Mouse (Mus musculus) hindbrain, embryonic 16.5 days (tissue): ENCODE measurements around the gene Anxa9. TPM values are rescaled to one million over a fixed set of nuclear protein-coding genes. Genes with fewer than 3 reads are reported as not detected.

ENCODE experiments used
- ATAC-seq: fragments of 200-750 bp; cut with Nextera tagmentation; 2 replicates; pipeline ENCODE4 v1.8.0; 2017; ENCODE audit warnings: moderate TSS enrichment, moderate library complexity
- H3K27ac ChIP-seq: fragments of 300-500 bp; sonication (generic); 2 replicates; pipeline ENCODE4 v1.5.1; 2014; ENCODE audit warnings: low read depth, mild to moderate bottlenecking, control low read depth, low read length, moderate library complexity
- H3K27me3 ChIP-seq: fragments of 300-500 bp; sonication (generic); replicated peaks from 2 replicates; pipeline ENCODE4 v1.6.1; 2014; ENCODE audit warnings: low read length; ENCODE audit not compliant: control insufficient read depth, insufficient read depth
- H3K36me3 ChIP-seq: fragments of 300-500 bp; sonication (generic); 2 replicates; pipeline ENCODE4 v1.6.1; 2014; ENCODE audit warnings: mild to moderate bottlenecking, low read length, moderate library complexity, mixed read lengths; ENCODE audit not compliant: control insufficient read depth, insufficient read depth
- H3K4me1 ChIP-seq: fragments of 300-500 bp; sonication (generic); 2 replicates; pipeline ENCODE4 v1.6.1; 2014; ENCODE audit warnings: low read depth, low read length; ENCODE audit not compliant: control insufficient read depth, insufficient read depth
- H3K4me2 ChIP-seq: fragments of 300-500 bp; sonication (generic); 2 replicates; pipeline ENCODE4 v1.6.1; 2014; ENCODE audit warnings: mild to moderate bottlenecking, low read length, control low read depth, moderate library complexity
- H3K4me3 ChIP-seq: fragments of 300-500 bp; sonication (generic); 2 replicates; pipeline ENCODE4 v1.5.1; 2014; ENCODE audit warnings: mild to moderate bottlenecking, low read length, control low read depth, moderate library complexity
- H3K9ac ChIP-seq: fragments of 300-500 bp; sonication (generic); 2 replicates; pipeline ENCODE4 v1.6.1; 2014; ENCODE audit warnings: low read depth, mild to moderate bottlenecking, control low read depth, low read length, moderate library complexity
- H3K9me3 ChIP-seq: fragments of 300-500 bp; sonication (generic); 2 replicates; pipeline ENCODE4 v1.6.1; 2014; ENCODE audit warnings: mild to moderate bottlenecking, low read length, moderate library complexity; ENCODE audit not compliant: control insufficient read depth
- WGBS: fragments of 180-500 bp; shearing (Covaris S2); extraction: QIAGEN DNeasy Blood & Tissue Kit; methylation state at CpG from one replicate; pipeline ENCODE4 v1.1.7; 2014; 5-methylcytosine and 5-hydroxymethylcytosine counted together
- polyA plus RNA-seq: library from polyadenylated mRNA; unstranded; fragments of >200 nt; fragmentation: Nextera tagmentation; extraction: Ambion mirVana; gene quantifications from 2 replicates; pipeline ENCODE4 v1.2.1, GENCODE M21; 2015

Gene Anxa9
- polyA plus RNA-seq, 1 experiment from 2014 or later = 0.35 TPM

- peak; percentile 91 for ATAC-seq
- Histone ChIP-seq H3K27ac (peak overlapping the region; percentile 91), H3K27me3 (no peaks in the 10 kb centered on the region), H3K36me3 (peaks cover under 1% of the 10 kb centered on the region; the same call in 1 of the 2 replicates), H3K9ac (peak overlapping the region; percentile 96), H3K4me1 (peaks cover 20% of the 10 kb centered on the region), H3K9me3 (no peaks in the 10 kb centered on the region), H3K4me2 (peak overlapping the region; percentile 82), H3K4me3 (peak overlapping the region; percentile 66)
- WGBS = under 1% methylated on average over 58 of the region's 71 CpGs
These were observed 8.3 kb upstream of the Anxa9 start for GRCm38 (mm10) chr3:95315094-95315843.

- Histone ChIP-seq H3K9ac (peak within 1 kb of the TSS; percentile 96), H3K36me3 (no peaks in the 10 kb centered on the region), H3K9me3 (no peaks in the 10 kb centered on the region), H3K27me3 (no peaks in the 10 kb centered on the region), H3K4me3 (peak within 1 kb of the TSS; percentile 66), H3K4me2 (peak within 1 kb of the TSS; percentile 82), H3K27ac (peak within 1 kb of the TSS; percentile 91), H3K4me1 (peaks cover 20% of the 10 kb centered on the region)
- 3% methylated on average over 20 of the region's 27 CpGs for WGBS
- peak; percentile 48 for ATAC-seq
These were observed 7.6 kb upstream of the Anxa9 start, which contains the start of gene Cers2 for GRCm38 (mm10) chr3:95314486-95315093. Gene Cers2 (plus strand): TSS chr3:95314791.

DNA sequence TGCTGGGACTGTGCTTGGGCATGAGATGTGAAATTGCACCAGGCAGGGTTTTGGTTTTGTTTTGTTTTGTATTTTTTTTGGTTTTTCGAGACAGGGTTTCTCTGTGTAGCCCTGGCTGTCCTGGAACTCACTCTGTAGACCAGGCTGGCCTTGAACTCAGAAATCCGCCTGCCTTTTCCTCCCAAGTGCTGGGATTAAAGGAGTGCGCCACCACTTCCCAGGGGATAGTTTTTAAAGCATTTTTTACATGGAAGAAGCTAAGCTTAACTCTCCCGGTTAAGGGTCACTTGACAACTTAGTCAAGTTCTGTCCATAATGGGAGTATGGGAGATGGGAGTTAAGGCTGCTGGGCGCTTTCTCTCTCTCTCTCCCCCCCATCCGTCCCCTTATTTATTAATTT lies 7.1 kb upstream of the Anxa9 start:
- H3K9ac ChIP-seq = no peak overlapping the region

DNA sequence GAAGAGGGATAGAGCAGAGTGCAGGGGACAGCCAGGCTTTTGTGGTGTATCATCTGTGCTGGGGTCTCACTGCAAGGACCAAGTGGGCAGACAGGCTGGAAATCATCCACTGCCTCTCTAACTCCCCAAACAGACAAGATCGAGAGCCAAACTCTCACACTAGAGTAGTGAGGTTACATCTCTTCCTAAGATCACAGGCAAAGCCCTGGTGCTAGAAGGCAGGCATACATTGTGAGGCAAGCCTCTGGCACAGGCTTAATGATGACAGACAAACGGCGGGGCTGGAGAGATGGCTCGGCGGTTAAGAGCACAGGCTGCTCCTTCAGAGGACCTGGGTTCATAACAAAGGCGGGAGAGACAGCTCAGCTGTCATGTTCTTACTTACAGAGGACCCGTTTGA lies 6.5 kb upstream of the Anxa9 start:
- no peak overlapping the region for H3K9ac ChIP-seq
- 35% methylated on average over 7 of the region's 7 CpGs for WGBS
- no peak overlapping the region for H3K4me3 ChIP-seq

More for the DNA sequence above, 7.1 kb upstream of the Anxa9 start:
- WGBS = 69% methylated on average over 6 of the region's 6 CpGs
- H3K4me2 ChIP-seq = peak overlapping the region; percentile 82
- H3K27ac ChIP-seq = no peak overlapping the region
- no peaks in the 10 kb centered on the region for H3K36me3 ChIP-seq
- peak overlapping the region; percentile 66; the same call in 1 of the 2 replicates for H3K4me3 ChIP-seq
- no peaks in the 10 kb centered on the region for H3K27me3 ChIP-seq
- H3K9me3 ChIP-seq = no peaks in the 10 kb centered on the region
- peaks cover 20% of the 10 kb centered on the region for H3K4me1 ChIP-seq
- no peak for ATAC-seq

DNA sequence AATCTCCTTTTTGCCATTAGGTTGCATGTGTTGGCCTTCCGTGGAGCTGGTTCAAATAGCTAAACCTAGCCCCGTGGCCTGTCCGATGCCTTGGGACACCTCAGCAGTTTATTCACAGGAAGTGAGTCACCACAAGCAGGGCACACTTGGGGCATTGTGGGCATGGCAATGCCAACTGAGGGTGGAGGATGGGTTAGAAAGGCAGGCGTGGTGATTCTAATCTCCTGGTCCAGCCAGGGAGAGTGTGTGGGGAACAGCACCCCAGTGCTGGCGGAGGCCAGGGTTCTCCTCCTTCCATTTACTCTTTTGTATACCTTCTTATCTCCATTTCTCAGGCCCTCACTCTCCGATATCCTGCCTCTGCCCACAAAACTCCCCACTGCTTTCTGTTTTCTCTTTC lies 5.6 kb upstream of the Anxa9 start:
- Histone ChIP-seq H3K9me3 (no peaks in the 10 kb centered on the region), H3K27ac (no peak overlapping the region), H3K27me3 (no peaks in the 10 kb centered on the region), H3K4me2 (no peak overlapping the region), H3K36me3 (no peaks in the 10 kb centered on the region), H3K4me1 (peaks cover 15% of the 10 kb centered on the region), H3K9ac (no peak overlapping the region), H3K4me3 (no peak overlapping the region)
- WGBS = 84% methylated on average over 6 of the region's 6 CpGs
- ATAC-seq = no peak

More for the DNA sequence above, 6.5 kb upstream of the Anxa9 start:
- no peak for ATAC-seq
- Histone ChIP-seq H3K4me2 (no peak overlapping the region), H3K27me3 (no peaks in the 10 kb centered on the region), H3K36me3 (no peaks in the 10 kb centered on the region), H3K4me1 (peaks cover 17% of the 10 kb centered on the region), H3K27ac (no peak overlapping the region), H3K9me3 (no peaks in the 10 kb centered on the region)

- no peaks in the 10 kb centered on the region for H3K9me3 ChIP-seq
- no peak overlapping the region for H3K4me3 ChIP-seq
- no peaks in the 10 kb centered on the region for H3K36me3 ChIP-seq
- no peak overlapping the region for H3K9ac ChIP-seq
- 62% methylated on average over 9 of the region's 9 CpGs for WGBS
- no peak for ATAC-seq
- no peaks in the 10 kb centered on the region for H3K27me3 ChIP-seq
- H3K4me2 ChIP-seq = no peak overlapping the region
- no peak overlapping the region for H3K27ac ChIP-seq
- peaks cover 5% of the 10 kb centered on the region for H3K4me1 ChIP-seq
These were observed 4.2 kb upstream of the Anxa9 start for GRCm38 (mm10) chr3:95310968-95311882.

DNA sequence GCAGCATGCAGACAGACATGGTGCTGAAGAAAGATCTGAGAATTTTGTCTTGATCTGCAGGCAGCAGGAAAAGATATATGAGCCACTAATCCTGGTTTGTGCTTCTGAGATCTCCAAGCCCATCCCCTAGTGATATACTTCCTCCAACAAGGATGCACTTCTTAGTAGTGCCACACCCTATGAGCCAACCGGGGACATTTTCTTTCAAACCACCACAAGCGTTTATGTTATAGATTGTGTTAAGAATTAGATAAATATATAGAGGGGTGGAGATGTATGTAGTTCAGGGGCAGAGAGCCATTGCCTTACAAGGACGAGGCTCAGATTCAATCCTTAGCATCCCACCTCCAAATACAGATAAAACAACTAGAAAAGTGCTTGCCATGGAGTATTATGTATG lies 3.5 kb upstream of the Anxa9 start:
- Histone ChIP-seq H3K4me1 (no peaks in the 10 kb centered on the region), H3K27me3 (no peaks in the 10 kb centered on the region), H3K36me3 (no peaks in the 10 kb centered on the region), H3K4me3 (no peak overlapping the region), H3K9me3 (no peaks in the 10 kb centered on the region), H3K4me2 (no peak overlapping the region), H3K9ac (no peak overlapping the region), H3K27ac (no peak overlapping the region)
- ATAC-seq = no peak
- WGBS = 71% methylated on average over 3 of the region's 3 CpGs

DNA sequence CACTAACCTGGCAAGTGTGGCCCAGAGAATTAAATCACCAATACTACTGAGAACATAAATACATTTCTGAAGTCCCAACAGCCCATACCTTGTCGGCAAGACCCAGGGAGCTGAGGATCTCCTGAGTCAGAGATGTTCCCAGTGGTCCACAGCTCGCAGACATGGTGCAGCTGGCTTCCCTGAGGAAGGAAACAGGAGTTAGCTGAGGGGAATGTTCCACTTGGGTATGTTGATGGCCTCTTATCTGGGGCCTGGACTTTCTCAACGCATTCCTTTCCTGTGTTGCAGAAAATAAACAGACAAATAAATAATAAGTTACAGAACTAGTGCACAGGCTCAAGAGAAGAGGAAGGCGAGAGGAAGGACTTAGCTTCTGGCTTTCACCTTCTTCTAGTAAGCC lies 732 bp downstream of the Anxa9 start:
- no peak overlapping the region for H3K4me3 ChIP-seq
- H3K9me3 ChIP-seq = no peaks in the 10 kb centered on the region
- no peak overlapping the region for H3K9ac ChIP-seq
- 82% methylated on average over 4 of the region's 4 CpGs for WGBS
- no peak overlapping the region for H3K27ac ChIP-seq
- ATAC-seq = no peak
- H3K36me3 ChIP-seq = no peaks in the 10 kb centered on the region
- no peaks in the 10 kb centered on the region for H3K27me3 ChIP-seq
- H3K4me2 ChIP-seq = no peak overlapping the region
- no peaks in the 10 kb centered on the region for H3K4me1 ChIP-seq
